Mouse (Mus musculus): ENCODE measurements around the gene Abca17. TPM values are rescaled to one million over a fixed set of nuclear protein-coding genes. Genes with fewer than 3 reads are reported as not detected.
A peak's percentile ranks its signal among the peaks of the same experiment; 100 is the strongest.

Gene Abca17
- polyA plus RNA-seq, 1 experiment from 2014 or later, result 0.13 TPM

GRCm38 (mm10) chr17:24353960-24354359 lies 3.1 kb upstream of the Abca17 start:
- H3K27me3 ChIP-seq (replicated peaks; ENCODE audit: control insufficient read depth, insufficient read depth, low read length), result peaks cover 2% of the 10 kb centered on the region; the same call in 1 of the 2 replicates
- no peaks in the 10 kb centered on the region for H3K9me3 ChIP-seq (replicated peaks; ENCODE audit: control insufficient read depth, low read length)
- no peak overlapping the region for H3K27ac ChIP-seq (ENCODE audit: low read depth, low read length)
- H3K9ac ChIP-seq (ENCODE audit: low read length), result no peak overlapping the region
- H3K36me3 ChIP-seq (ENCODE audit: control insufficient read depth, insufficient read depth, low read length), result no peaks in the 10 kb centered on the region
- H3K4me1 ChIP-seq (ENCODE audit: control insufficient read depth, insufficient read depth, low read length), result peaks cover 8% of the 10 kb centered on the region; the same call in 1 of the 2 replicates
- ATAC-seq (no peak), DNase-seq (ENCODE audit: low spot score) (no peak)
- H3K4me2 ChIP-seq (ENCODE audit: low read length), result no peak overlapping the region
- H3K4me3 ChIP-seq (ENCODE audit: low read depth, low read length), result no peak overlapping the region
- WGBS, result 85% methylated on average over 3 of the region's 3 CpGs

DNA sequence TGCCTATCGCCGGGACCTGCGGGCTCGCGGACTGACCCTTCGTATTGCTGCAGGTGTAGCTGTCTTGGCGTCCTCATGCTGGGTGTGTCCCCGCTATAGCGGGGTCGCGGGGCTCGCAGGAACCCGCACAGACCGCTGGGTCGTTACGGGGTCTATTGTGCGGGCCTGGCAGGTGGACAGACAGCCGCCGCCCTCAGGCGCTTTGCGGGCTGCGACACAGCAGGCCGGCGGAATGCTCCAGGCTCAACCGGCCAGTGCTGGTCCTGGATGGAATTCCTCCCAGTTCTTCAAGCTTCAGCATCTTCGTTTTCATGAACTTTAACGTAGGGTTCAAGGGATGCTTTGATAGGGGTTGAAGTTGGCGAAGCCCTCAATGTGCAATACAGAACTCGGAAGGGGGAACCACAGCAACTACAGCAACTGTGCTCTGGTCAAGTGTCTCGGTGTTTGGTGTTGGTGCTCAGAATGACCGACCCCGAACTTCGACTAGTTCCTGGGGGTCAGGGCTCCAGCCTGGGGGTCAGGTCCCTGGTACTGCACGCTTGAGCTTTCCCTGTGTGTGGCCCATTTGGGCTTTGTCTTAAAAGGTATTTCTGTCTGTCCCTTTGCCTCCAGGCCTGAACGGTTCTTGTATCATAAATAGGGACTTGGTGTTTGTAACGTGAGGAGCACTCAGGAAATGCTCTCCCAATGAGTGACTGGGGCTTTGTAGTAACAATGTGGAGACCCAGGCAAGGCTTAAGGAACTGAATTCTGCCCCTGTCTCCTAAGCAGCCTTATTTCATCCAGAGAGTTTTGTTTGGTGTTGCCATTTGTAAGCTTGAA lies 1.7 kb upstream of the Abca17 start:
- Histone ChIP-seq H3K27me3 (replicated peaks; ENCODE audit: control insufficient read depth, insufficient read depth, low read length) (peaks cover 2% of the 10 kb centered on the region; the same call in 1 of the 2 replicates), H3K27ac (ENCODE audit: low read depth, low read length) (peak overlapping the region; percentile 60), H3K9ac (ENCODE audit: low read length) (peak overlapping the region; percentile 90), H3K9me3 (replicated peaks; ENCODE audit: control insufficient read depth, low read length) (no peaks in the 10 kb centered on the region), H3K4me1 (ENCODE audit: control insufficient read depth, insufficient read depth, low read length) (peaks cover 8% of the 10 kb centered on the region; the same call in 1 of the 2 replicates), H3K4me3 (ENCODE audit: low read depth, low read length) (peak overlapping the region; percentile 83), H3K4me2 (ENCODE audit: low read length) (peak overlapping the region; percentile 87), H3K36me3 (ENCODE audit: control insufficient read depth, insufficient read depth, low read length) (no peaks in the 10 kb centered on the region)
- 1% methylated on average over 36 of the region's 36 CpGs for WGBS
- no peak for ATAC-seq
- DNase-seq (ENCODE audit: low spot score), result no peak

GRCm38 (mm10) chr17:24351760-24352357 lies 991 bp upstream of the Abca17 start, which contains the start of gene Abca3:
Gene Abca3 (plus strand): TSS chr17:24351950.
- Histone ChIP-seq H3K36me3 (ENCODE audit: control insufficient read depth, insufficient read depth, low read length) (no peaks in the 10 kb centered on the region), H3K4me3 (ENCODE audit: low read depth, low read length) (peak within 1 kb of the TSS; percentile 83), H3K9ac (ENCODE audit: low read length) (peak within 1 kb of the TSS; percentile 90), H3K4me2 (ENCODE audit: low read length) (peak within 1 kb of the TSS; percentile 87), H3K9me3 (replicated peaks; ENCODE audit: control insufficient read depth, low read length) (no peaks in the 10 kb centered on the region), H3K27me3 (replicated peaks; ENCODE audit: control insufficient read depth, insufficient read depth, low read length) (peaks cover 2% of the 10 kb centered on the region; the same call in 1 of the 2 replicates), H3K4me1 (ENCODE audit: control insufficient read depth, insufficient read depth, low read length) (peaks cover 8% of the 10 kb centered on the region; the same call in 1 of the 2 replicates), H3K27ac (ENCODE audit: low read depth, low read length) (peak within 1 kb of the TSS; percentile 60)
- DNase-seq (ENCODE audit: low spot score) (peak; percentile 98), ATAC-seq (peak; percentile 98)
- WGBS, result under 1% methylated on average over 47 of the region's 55 CpGs

DNA sequence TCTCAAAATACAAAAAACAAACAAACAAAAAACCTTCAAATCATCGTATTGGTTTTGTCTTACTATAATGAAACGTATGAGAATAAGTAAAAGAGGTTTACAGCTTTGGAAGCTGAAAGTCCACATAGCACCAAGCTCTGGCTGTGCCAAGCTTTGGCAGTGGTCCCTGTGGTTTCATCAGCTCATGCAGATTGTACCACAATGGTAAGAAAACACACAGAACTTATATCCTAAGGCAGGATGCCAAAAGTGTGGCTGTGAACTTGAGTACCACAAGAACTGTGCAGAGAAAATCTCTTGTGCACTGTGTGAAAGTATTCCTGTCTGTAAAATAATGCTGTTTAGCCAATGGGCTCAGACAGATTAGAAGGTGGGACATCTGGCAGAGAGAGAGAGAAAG lies 1.7 kb downstream of the Abca17 start:
- Histone ChIP-seq H3K27me3 (replicated peaks; ENCODE audit: control insufficient read depth, insufficient read depth, low read length) (peaks cover 2% of the 10 kb centered on the region; the same call in 1 of the 2 replicates), H3K9me3 (replicated peaks; ENCODE audit: control insufficient read depth, low read length) (no peaks in the 10 kb centered on the region), H3K4me2 (ENCODE audit: low read length) (no peak overlapping the region), H3K36me3 (ENCODE audit: control insufficient read depth, insufficient read depth, low read length) (no peaks in the 10 kb centered on the region), H3K9ac (ENCODE audit: low read length) (no peak overlapping the region), H3K4me3 (ENCODE audit: low read depth, low read length) (no peak overlapping the region), H3K4me1 (ENCODE audit: control insufficient read depth, insufficient read depth, low read length) (peaks cover 8% of the 10 kb centered on the region; the same call in 1 of the 2 replicates), H3K27ac (ENCODE audit: low read depth, low read length) (no peak overlapping the region)
- WGBS, result 77% methylated on average over 2 of the region's 2 CpGs
- ATAC-seq (no peak), DNase-seq (ENCODE audit: low spot score) (peak; percentile 6)

- no peak for DNase-seq (ENCODE audit: low spot score)
- peaks cover 2% of the 10 kb centered on the region; the same call in 1 of the 2 replicates for H3K27me3 ChIP-seq (replicated peaks; ENCODE audit: control insufficient read depth, insufficient read depth, low read length)
- no peak overlapping the region for H3K9ac ChIP-seq (ENCODE audit: low read length)
- no peak overlapping the region for H3K27ac ChIP-seq (ENCODE audit: low read depth, low read length)
- no peak for ATAC-seq
- H3K4me1 ChIP-seq (ENCODE audit: control insufficient read depth, insufficient read depth, low read length), result no peaks in the 10 kb centered on the region
- no peaks in the 10 kb centered on the region for H3K36me3 ChIP-seq (ENCODE audit: control insufficient read depth, insufficient read depth, low read length)
- WGBS, result 28% methylated on average over 7 of the region's 7 CpGs
- H3K9me3 ChIP-seq (replicated peaks; ENCODE audit: control insufficient read depth, low read length), result no peaks in the 10 kb centered on the region
- H3K4me2 ChIP-seq (ENCODE audit: low read length), result no peak overlapping the region
- H3K4me3 ChIP-seq (ENCODE audit: low read depth, low read length), result no peak overlapping the region
These were observed 4.0 kb downstream of the Abca17 start for GRCm38 (mm10) chr17:24346831-24347230.

GRCm38 (mm10) chr17:24344672-24345071 lies 6.2 kb downstream of the Abca17 start:
- Histone ChIP-seq H3K4me2 (ENCODE audit: low read length) (no peak overlapping the region), H3K9me3 (replicated peaks; ENCODE audit: control insufficient read depth, low read length) (no peaks in the 10 kb centered on the region), H3K27me3 (replicated peaks; ENCODE audit: control insufficient read depth, insufficient read depth, low read length) (no peaks in the 10 kb centered on the region), H3K4me3 (ENCODE audit: low read depth, low read length) (no peak overlapping the region), H3K4me1 (ENCODE audit: control insufficient read depth, insufficient read depth, low read length) (no peaks in the 10 kb centered on the region), H3K36me3 (ENCODE audit: control insufficient read depth, insufficient read depth, low read length) (no peaks in the 10 kb centered on the region), H3K9ac (ENCODE audit: low read length) (no peak overlapping the region), H3K27ac (ENCODE audit: low read depth, low read length) (no peak overlapping the region)
- DNase-seq (ENCODE audit: low spot score) (no peak), ATAC-seq (no peak)
- 85% methylated on average over 8 of the region's 8 CpGs for WGBS

GRCm38 (mm10) chr17:24327656-24328055 lies 23.2 kb downstream of the Abca17 start:
- H3K4me2 ChIP-seq (ENCODE audit: low read length), result no peak overlapping the region
- H3K36me3 ChIP-seq (ENCODE audit: control insufficient read depth, insufficient read depth, low read length), result no peaks in the 10 kb centered on the region
- H3K4me3 ChIP-seq (ENCODE audit: low read depth, low read length), result no peak overlapping the region
- no peak overlapping the region for H3K9ac ChIP-seq (ENCODE audit: low read length)
- no peak for ATAC-seq
- no peaks in the 10 kb centered on the region for H3K9me3 ChIP-seq (replicated peaks; ENCODE audit: control insufficient read depth, low read length)
- H3K27me3 ChIP-seq (replicated peaks; ENCODE audit: control insufficient read depth, insufficient read depth, low read length), result no peaks in the 10 kb centered on the region
- no peaks in the 10 kb centered on the region for H3K4me1 ChIP-seq (ENCODE audit: control insufficient read depth, insufficient read depth, low read length)
- DNase-seq (ENCODE audit: low spot score), result no peak
- H3K27ac ChIP-seq (ENCODE audit: low read depth, low read length), result no peak overlapping the region
- WGBS, result 76% methylated on average over 7 of the region's 7 CpGs

DNA sequence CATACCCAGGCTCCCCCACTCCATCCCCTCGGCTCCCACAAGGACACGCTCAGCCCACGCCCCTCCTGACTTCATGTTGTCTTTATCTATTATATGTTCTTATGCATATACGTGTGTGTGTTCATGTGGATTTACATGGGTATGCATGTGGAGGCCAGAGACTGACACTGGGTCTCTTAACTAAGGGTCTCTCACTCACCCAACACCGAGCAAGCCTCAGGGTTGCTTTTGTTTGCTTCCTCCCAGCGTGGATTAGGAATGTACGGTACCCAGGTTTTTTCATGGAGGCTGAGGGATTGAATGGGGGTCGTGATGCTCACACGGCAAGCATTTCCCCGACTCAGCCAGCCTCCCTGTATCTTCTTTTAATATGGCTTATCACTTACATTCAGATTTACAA lies 25.8 kb downstream of the Abca17 start:
- 86% methylated on average over 10 of the region's 10 CpGs for WGBS
- Histone ChIP-seq H3K4me1 (ENCODE audit: control insufficient read depth, insufficient read depth, low read length) (no peaks in the 10 kb centered on the region), H3K9me3 (replicated peaks; ENCODE audit: control insufficient read depth, low read length) (no peaks in the 10 kb centered on the region), H3K9ac (ENCODE audit: low read length) (no peak overlapping the region), H3K4me2 (ENCODE audit: low read length) (no peak overlapping the region), H3K4me3 (ENCODE audit: low read depth, low read length) (no peak overlapping the region), H3K36me3 (ENCODE audit: control insufficient read depth, insufficient read depth, low read length) (no peaks in the 10 kb centered on the region), H3K27me3 (replicated peaks; ENCODE audit: control insufficient read depth, insufficient read depth, low read length) (no peaks in the 10 kb centered on the region), H3K27ac (ENCODE audit: low read depth, low read length) (no peak overlapping the region)
- DNase-seq (ENCODE audit: low spot score) (no peak), ATAC-seq (no peak)

- no peaks in the 10 kb centered on the region for H3K9me3 ChIP-seq (replicated peaks; ENCODE audit: control insufficient read depth, low read length)
- H3K27ac ChIP-seq (ENCODE audit: low read depth, low read length), result no peak overlapping the region
- H3K27me3 ChIP-seq (replicated peaks; ENCODE audit: control insufficient read depth, insufficient read depth, low read length), result no peaks in the 10 kb centered on the region
- no peak for DNase-seq (ENCODE audit: low spot score)
- H3K9ac ChIP-seq (ENCODE audit: low read length), result no peak overlapping the region
- H3K36me3 ChIP-seq (ENCODE audit: control insufficient read depth, insufficient read depth, low read length), result no peaks in the 10 kb centered on the region
- no peaks in the 10 kb centered on the region for H3K4me1 ChIP-seq (ENCODE audit: control insufficient read depth, insufficient read depth, low read length)
- WGBS, result 92% methylated on average over 3 of the region's 3 CpGs
- ATAC-seq, result no peak
- H3K4me2 ChIP-seq (ENCODE audit: low read length), result no peak overlapping the region
- H3K4me3 ChIP-seq (ENCODE audit: low read depth, low read length), result no peak overlapping the region
These were observed 30.0 kb downstream of the Abca17 start for GRCm38 (mm10) chr17:24320826-24321225.
